Mouse (Mus musculus) small intestine, adult 2 months (tissue): ENCODE data around the gene Zswim9. TPM values are rescaled to one million over a fixed set of nuclear protein-coding genes. Genes with fewer than 3 reads are reported as not detected.
"Not testable (repeated sequence)": the region's sequence is repeated elsewhere in the genome, so short reads cannot be mapped to it uniquely, and the experiment has no call there.

Source experiments
- H3K27ac ChIP-seq: fragments of 200-500 bp; 2 replicates; pipeline ENCODE4 v1.5.1; 2012; ENCODE audit warnings: low read depth, low read length, control low read depth, inconsistent platforms; ENCODE audit not compliant: insufficient read depth
- H3K27me3 ChIP-seq: fragments of 200-500 bp; 2 replicates; pipeline ENCODE4 v1.6.1; 2012; ENCODE audit warnings: mild to moderate bottlenecking, moderate library complexity, low read length, inconsistent platforms; ENCODE audit not compliant: control insufficient read depth, insufficient read depth
- H3K36me3 ChIP-seq: fragments of 200-500 bp; 2 replicates; pipeline ENCODE4 v1.6.1; 2012; ENCODE audit warnings: mild to moderate bottlenecking, low read length, control low read depth, inconsistent platforms; ENCODE audit not compliant: control insufficient read depth, insufficient read depth
- H3K4me1 ChIP-seq: fragments of 200-500 bp; 2 replicates; pipeline ENCODE4 v1.6.1; 2012; ENCODE audit warnings: low read length, inconsistent platforms, mixed read lengths; ENCODE audit not compliant: control insufficient read depth, insufficient read depth, insufficient read length
- H3K4me3 ChIP-seq: fragments of 200-500 bp; 2 replicates; pipeline ENCODE4 v1.5.1; 2012; ENCODE audit warnings: low read depth, mild to moderate bottlenecking, control low read depth, inconsistent platforms, low read length, moderate library complexity
- CTCF ChIP-seq: fragments of 200-500 bp; IDR thresholded peaks from 2 replicates; pipeline ENCODE4 v1.5.1; 2012; ENCODE audit warnings: low read depth, mild to moderate bottlenecking, control low read depth, inconsistent platforms, low read length, moderate library complexity, mixed read lengths; ENCODE audit not compliant: insufficient replicate concordance, insufficient read length; ENCODE audit errors: extremely low read depth
- POLR2A ChIP-seq: fragments of 200-500 bp; IDR thresholded peaks from 2 replicates; pipeline ENCODE4 v1.6.1; 2012; ENCODE audit warnings: low read depth, mild to moderate bottlenecking, control low read depth, inconsistent platforms, low read length, moderate library complexity
- WGBS: fragments of 180-500 bp; shearing (Covaris S2); methylation state at CpG from one replicate; pipeline ENCODE4 v1.1.7; 2018; 5-methylcytosine and 5-hydroxymethylcytosine counted together
- polyA plus RNA-seq: library from polyadenylated mRNA; depleted of rRNA; stranded (reverse); fragments of >200 nt; gene quantifications from 2 replicates; pipeline ENCODE4 v1.2.3, GENCODE M21; 2012

The Zswim9 gene
- polyA plus RNA-seq, 1 experiment: 2.4 TPM

- WGBS: 89% methylated on average over 2 of the region's 2 CpGs
- Histone ChIP-seq H3K4me1 (no peaks in the 10 kb centered on the region), H3K36me3 (peaks cover 12% of the 10 kb centered on the region), H3K27ac (no peak overlapping the region), H3K27me3 (no peaks in the 10 kb centered on the region), H3K4me3 (no peak overlapping the region)
- TF ChIP-seq POLR2A (no peak), CTCF (no peak)
These were observed 12.8 kb upstream of the Zswim9 start for GRCm38 (mm10) chr7:13291370-13291769.

- no peaks in the 10 kb centered on the region for H3K27me3 ChIP-seq
- H3K4me1 ChIP-seq: no peaks in the 10 kb centered on the region
- 86% methylated on average over 1 of the region's 1 CpGs for WGBS
- no peak for TF ChIP-seq POLR2A
- no peak for TF ChIP-seq CTCF
- H3K36me3 ChIP-seq: peaks cover 14% of the 10 kb centered on the region
- H3K4me3 ChIP-seq: no peak overlapping the region
- no peak overlapping the region for H3K27ac ChIP-seq
These were observed 11.6 kb upstream of the Zswim9 start for GRCm38 (mm10) chr7:13290041-13290675.

GRCm38 (mm10) chr7:13288621-13289020, 10.1 kb upstream of the Zswim9 start:
- Histone ChIP-seq H3K27me3 (no peaks in the 10 kb centered on the region), H3K36me3 (peaks cover 12% of the 10 kb centered on the region; the same call in 1 of the 2 replicates), H3K27ac (no peak overlapping the region), H3K4me3 (no peak overlapping the region), H3K4me1 (no peaks in the 10 kb centered on the region)
- TF ChIP-seq POLR2A (no peak), CTCF (peak; percentile 55; the same call in 1 of the 2 replicates)
- WGBS: 51% methylated on average over 5 of the region's 5 CpGs

- not testable (repeated sequence) for H3K27ac ChIP-seq
These were observed 436 bp upstream of the Zswim9 start for GRCm38 (mm10) chr7:13278957-13279356.

GRCm38 (mm10) chr7:13277833-13278232, 688 bp downstream of the Zswim9 start:
- TF ChIP-seq POLR2A (no peak), CTCF (no peak)
- H3K36me3 ChIP-seq: no peaks in the 10 kb centered on the region; the same call in 1 of the 2 replicates
- no peak overlapping the region for H3K27ac ChIP-seq
- peaks cover 3% of the 10 kb centered on the region; the same call in 1 of the 2 replicates for H3K4me1 ChIP-seq
- H3K4me3 ChIP-seq: peak overlapping the region; percentile 87
- H3K27me3 ChIP-seq: no peaks in the 10 kb centered on the region
- WGBS: 5% methylated on average over 2 of the region's 2 CpGs

More at GRCm38 (mm10) chr7:13278957-13279356, 436 bp upstream of the Zswim9 start:
- H3K27me3 ChIP-seq, H3K4me1 ChIP-seq, H3K36me3 ChIP-seq: not testable (repeated sequence)
- WGBS: under 1% methylated on average over 16 of the region's 29 CpGs
- peak overlapping the region; percentile 87 for H3K4me3 ChIP-seq

- no peaks in the 10 kb centered on the region for H3K27me3 ChIP-seq
These were observed 1.4 kb downstream of the Zswim9 start, which contains the start of gene Lig1 for GRCm38 (mm10) chr7:13277081-13277480. Lig1 (plus strand) TSS chr7:13277283.

GRCm38 (mm10) chr7:13271704-13272103, 6.8 kb downstream of the Zswim9 start:
- TF ChIP-seq POLR2A (no peak), CTCF (no peak)
- WGBS: 37% methylated on average over 1 of the region's 1 CpGs
- no peak overlapping the region for H3K27ac ChIP-seq
- H3K4me1 ChIP-seq: no peaks in the 10 kb centered on the region
- H3K4me3 ChIP-seq: no peak overlapping the region
- H3K27me3 ChIP-seq: no peaks in the 10 kb centered on the region
- H3K36me3 ChIP-seq: no peaks in the 10 kb centered on the region

More at GRCm38 (mm10) chr7:13277081-13277480, 1.4 kb downstream of the Zswim9 start, which contains the start of gene Lig1:
- TF ChIP-seq POLR2A (no peak), CTCF (no peak)
- Histone ChIP-seq H3K4me1 (peaks cover 3% of the 10 kb centered on the region; the same call in 1 of the 2 replicates), H3K36me3 (no peaks in the 10 kb centered on the region), H3K27ac (no peak within 1 kb of the TSS), H3K4me3 (peak within 1 kb of the TSS; percentile 87)
- WGBS: 96% methylated on average over 16 of the region's 16 CpGs
